Mouse (Mus musculus) NIH3T3 (cell line): ENCODE data around the gene Ipo13.

Source experiments
- DNase-seq: peaks from one replicate; pipeline ENCODE4 v3.0.0-alpha.2; 2012; ENCODE audit warnings: low read depth

Gene Ipo13

DNA sequence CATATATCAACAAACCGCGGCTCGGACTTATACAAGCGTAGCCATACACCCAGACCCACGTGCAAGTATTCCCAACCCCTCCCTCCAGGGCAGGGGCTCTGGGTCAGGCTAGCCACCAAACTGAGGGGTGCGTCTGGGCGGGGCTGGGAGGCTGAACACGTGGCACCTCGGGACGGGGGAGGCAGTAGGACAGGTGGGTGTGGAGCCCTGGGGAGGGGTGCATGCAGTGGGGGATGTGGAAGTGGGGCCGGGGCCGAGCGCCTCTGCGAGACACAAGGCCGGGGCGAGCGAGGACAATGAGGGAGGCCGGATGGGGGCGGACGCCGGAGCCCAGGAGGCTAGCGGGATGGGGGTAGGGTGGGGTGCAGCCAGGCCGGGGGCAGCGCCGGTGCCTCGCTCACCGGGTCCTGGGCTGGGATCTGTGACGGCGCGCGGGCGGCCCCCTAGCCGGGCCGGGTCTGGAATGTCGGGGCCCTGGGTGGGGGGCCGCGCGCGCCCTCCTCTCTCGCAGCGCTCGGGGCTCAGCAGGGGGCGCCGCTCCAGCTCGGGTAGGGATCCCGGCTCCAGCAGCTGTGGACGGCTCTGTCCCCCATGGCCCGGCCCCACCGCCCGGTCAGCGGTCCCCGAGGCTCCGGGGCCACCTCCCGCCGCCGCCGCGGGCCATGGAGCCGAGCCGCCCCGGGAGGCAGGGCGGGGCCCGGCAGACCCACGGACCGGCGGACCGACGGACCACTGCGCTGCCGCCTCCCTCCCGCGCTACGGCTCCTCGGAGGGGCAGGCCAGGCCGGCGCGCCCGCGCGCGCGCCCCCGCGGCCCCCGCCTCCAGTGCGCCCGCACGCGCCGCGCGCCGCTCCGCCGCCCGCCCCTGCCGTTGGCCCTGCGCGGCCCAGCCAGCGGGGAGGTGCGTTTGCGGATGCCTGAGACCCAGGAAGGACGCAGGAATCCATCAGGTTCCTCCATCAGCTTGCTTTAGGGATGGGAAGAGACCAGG is 31.8 kb downstream of the Ipo13 start, which contains the start of gene B4galt2:
Gene B4galt2 (minus strand): TSS at position 787 of the 991 bp plus-strand sequence.
- DNase-seq = peak; percentile 85

DNA sequence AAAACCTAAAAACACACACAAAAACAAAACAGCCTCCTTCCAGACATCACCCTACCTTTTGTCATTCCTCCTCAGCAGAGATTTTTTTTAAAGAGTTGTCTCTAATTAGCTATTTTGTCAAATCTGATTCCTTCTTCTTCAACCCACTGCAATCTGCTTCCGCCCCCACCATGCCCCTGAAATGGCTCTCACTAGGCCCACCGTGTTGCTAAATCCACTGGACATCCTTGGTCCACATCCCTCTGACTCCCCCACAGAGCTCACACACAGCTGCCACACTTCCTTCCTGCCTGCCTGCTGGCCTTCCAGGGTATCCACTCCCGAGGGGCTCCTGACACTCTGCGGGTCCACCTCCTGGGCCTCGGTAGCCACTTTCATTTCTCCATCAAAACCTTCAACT is 36.1 kb downstream of the Ipo13 start:
- no peak for DNase-seq

DNA sequence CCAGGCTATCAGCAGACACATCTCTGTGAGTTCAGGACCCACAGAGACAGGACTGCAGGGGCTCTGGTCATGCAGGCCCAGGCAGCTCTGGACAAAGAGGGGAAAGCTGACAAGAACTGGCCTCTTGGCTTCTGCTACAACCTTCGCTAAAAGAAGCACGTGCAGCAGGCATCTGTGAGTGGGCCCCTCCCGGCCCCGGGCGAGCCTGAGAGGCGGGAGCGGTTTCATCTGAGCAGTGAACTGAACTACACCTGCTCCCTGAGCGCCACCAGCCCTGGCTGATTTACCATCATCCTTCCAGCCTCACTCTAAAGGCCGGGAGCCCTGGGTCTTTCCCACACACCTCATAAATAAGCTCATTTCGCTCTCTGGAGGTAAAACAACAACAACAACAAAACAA is 36.5 kb downstream of the Ipo13 start:
- DNase-seq = no peak

- DNase-seq = no peak
Measured at GRCm38 (mm10) chr4:117873615-117874014, 41.2 kb downstream of the Ipo13 start.

DNA sequence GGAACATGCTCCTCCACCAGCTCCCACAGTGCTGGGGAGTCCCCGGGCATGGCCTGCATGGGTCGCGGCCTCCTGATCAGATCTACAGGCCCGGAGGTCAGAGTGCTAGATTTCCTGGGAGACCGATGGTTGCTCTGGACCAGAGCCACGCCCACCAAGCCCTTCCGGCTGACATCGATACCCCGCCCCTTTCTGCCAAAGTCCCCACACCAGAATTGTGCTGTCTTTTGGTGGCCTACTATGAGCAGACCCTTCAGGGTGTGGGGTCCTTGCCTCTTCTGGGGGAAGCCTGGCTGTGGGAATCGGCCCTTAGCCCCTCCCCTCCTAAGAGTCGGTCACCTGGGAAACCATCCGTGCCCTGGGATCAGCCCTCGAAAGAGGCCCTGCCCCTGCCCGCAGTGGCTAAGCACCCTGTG is 42.3 kb downstream of the Ipo13 start, which contains the start of gene Ccdc24:
Gene Ccdc24 (minus strand): TSS at position 87 of the 416 bp plus-strand sequence.
- DNase-seq = no peak

- DNase-seq = no peak
Measured at GRCm38 (mm10) chr4:117871787-117872186, 43.0 kb downstream of the Ipo13 start.

DNA sequence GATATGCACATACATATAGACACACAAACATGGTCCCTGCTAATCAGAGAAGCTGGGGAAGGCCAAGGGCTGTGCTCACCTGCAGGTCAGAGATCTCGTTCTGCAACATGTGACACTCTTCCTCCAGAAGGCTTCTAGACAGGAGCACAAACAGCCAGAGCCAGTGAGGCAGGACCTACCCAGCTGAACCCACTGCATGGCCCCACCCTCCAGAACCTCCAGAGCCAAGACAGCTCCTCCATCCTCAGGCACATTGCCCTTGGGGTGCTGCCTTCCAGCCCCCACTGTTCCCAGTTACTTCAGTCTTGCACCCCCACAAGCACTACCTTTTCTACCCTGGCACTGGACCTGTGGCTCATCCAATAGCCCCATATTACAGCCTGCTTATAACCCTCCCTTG is 44.4 kb downstream of the Ipo13 start:
- no peak for DNase-seq

DNA sequence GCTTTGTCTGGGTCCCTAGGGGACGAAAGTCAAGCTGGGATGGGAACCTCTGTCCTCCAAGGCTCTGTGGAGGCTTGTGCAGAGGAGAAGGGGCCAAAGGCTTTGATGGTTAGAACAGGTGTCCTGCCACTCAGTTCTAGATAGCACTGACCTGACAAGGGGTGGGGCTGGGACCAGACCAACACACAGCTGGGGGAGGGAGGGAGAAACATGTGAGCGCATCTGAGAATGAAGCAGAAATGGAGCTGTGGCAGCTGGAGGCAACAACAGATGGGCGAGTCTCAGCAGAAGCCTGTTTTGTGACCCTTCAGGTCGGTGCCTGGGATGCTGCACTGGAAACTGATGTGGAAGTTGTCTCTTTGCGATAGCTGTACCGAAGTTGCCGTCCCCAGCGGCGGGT is 45.5 kb downstream of the Ipo13 start:
- DNase-seq = no peak

DNA sequence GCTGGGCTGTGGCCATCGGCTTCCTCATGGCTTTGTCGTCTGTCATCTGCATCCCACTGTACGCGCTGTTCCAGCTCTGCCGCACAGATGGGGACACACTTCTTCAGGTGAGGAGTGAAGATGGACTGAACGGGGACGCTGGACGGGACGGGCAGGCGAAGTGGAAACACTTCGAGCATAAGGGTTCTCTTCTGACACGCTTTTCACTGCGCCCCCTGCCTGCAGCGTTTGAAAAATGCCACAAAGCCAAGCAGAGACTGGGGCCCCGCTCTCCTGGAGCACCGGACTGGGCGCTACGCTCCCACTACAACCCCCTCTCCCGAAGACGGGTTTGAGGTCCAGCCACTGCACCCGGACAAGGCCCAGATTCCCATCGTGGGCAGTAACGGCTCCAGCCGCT is 47.0 kb downstream of the Ipo13 start:
- peak; percentile 55 for DNase-seq

- no peak for DNase-seq
Measured at GRCm38 (mm10) chr4:117867000-117867399, 47.8 kb downstream of the Ipo13 start.

- DNase-seq = peak; percentile 81
Measured at GRCm38 (mm10) chr4:117866083-117866482, 48.7 kb downstream of the Ipo13 start.

- DNase-seq = peak; percentile 29
Measured at GRCm38 (mm10) chr4:117862823-117863222, 52.0 kb downstream of the Ipo13 start.

DNA sequence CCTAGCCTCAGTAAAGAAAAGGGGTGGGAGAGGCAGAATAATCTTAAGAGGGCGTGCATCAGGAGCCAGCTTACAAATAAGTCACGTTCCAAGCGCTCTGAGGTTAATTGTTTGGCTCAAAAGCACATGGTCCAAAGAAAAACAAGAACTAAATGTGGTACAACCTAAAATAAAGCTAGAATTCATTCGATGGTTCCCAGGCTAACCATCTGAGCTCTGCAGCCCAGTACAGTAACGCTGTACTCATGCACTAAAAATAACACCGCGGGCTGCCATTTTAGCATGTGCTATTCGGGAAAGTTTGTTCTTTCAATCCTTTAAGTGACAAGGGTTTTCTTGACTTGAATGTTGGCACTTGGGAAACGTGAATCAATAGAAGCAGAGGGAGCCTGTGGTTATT is 54.2 kb downstream of the Ipo13 start:
- no peak for DNase-seq

DNA sequence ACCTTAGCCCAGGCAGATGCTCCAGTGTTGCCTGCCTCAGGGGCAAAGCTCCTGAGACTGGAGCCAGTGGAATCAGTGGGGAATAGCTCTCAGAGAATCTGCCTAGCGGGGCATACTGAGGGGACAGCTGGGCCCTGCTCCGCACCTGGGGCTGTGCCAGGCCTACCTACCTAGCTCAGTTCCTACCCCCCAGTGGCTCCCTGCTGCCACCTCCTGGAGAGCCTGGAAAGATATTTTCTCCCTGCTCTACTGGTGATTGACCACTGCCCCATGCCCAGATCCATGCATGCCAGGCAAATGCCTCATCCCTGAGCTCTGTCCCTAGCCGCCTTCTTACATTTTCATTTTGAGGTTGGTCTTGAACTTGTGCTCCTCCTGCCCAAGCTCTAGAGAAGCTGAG is 56.0 kb downstream of the Ipo13 start:
- peak; percentile 65 for DNase-seq

GRCm38 (mm10) chr4:117855146-117855545 is 59.7 kb downstream of the Ipo13 start:
- no peak for DNase-seq

- no peak for DNase-seq
Measured at GRCm38 (mm10) chr4:117852152-117852868, 62.5 kb downstream of the Ipo13 start.

DNA sequence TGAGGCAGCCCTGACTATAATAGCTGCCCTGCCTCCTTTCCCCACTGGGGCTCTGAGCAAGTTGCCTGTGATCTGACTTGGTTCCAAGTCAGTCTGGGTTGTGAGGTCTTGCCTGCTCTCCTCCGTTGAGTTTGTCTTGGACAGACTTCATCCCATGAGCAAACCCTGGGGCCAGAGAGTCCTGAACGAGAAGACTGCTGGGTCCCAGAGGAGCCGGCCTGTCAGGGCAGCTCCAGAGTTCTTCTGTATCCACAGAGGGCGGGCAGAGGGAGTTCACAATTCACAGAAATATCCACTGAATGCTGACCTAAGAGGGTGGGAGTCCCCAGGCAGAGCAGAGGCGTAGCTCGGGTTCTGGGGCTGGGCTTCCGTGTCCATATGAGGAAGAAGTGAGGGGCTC is 63.9 kb downstream of the Ipo13 start:
- DNase-seq = peak; percentile 29

DNA sequence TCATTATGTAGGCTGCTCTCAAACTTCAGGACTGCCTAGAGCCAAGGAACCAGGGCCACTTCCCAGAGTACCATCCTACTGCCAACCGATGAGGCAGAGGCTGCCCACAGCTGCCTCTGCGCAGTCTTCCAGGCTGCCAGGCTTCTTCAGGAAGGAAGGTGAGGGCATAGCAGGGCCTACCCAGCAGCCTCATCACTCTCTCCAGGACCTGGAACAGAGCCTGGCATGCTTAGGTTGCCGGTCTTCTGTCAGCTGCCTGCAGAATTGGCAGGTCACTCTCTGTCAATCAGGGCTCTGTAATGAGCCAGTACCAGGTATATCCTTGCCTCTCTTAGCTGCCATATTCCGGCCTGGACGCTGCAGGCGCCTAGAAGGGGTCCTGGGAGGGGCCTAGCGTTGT is 64.6 kb downstream of the Ipo13 start:
- DNase-seq = no peak

GRCm38 (mm10) chr4:117849506-117849905 is 65.3 kb downstream of the Ipo13 start:
- DNase-seq = no peak

- no peak for DNase-seq
Measured at GRCm38 (mm10) chr4:117849063-117849462, 65.7 kb downstream of the Ipo13 start.

DNA sequence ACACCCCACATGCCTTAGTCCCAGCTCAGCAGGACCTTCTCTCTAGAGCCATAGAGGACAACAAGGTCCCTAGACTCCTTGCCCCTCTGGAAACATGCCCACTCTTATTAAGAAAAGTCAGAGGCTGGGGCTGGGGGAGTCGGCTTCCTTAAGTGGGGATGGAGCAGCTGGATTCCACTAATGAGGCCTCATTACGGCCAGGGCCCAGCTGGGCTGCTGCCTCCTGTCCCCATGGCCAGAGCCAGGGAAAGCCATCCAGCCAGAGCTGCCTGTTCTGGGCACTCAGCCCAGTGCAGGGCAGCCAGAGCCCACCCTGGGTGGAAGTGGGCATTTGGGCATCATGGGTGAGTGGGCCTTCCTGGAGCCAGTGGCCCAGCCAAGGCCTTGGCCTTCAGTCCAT is 67.8 kb downstream of the Ipo13 start:
- no peak for DNase-seq

GRCm38 (mm10) chr4:117846261-117846660 is 68.5 kb downstream of the Ipo13 start:
- DNase-seq = no peak

DNA sequence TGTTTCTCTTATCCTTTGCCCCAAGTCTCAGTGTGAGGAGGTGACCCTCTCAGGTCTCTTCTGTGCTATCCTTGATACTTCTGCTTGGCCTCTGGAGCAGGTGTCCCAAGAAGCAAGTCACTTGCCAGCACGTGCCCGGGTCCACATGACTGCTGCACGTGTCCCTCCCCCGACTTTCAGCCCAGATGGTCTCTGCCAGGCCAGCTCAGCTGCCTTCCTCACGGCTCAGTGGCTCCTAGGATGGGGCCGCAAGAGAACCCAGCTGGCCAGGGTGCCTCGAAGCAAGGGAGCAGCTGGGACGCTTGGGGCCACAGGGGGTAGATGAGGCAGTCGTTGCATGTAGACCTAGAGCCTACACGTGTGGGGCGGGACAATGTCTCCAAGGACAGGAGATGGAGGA is 69.5 kb downstream of the Ipo13 start:
- DNase-seq = no peak
